Comparison of ENCODE assay signal across 9 mouse cellular contexts in genomic region chr15:101176795-101177691, GRCm38 (mm10). TPM values are rescaled to one million over a fixed set of nuclear protein-coding genes. Genes with fewer than 3 reads are reported as not detected.
DNase-seq lines count a peak whose midpoint lies in the region; ATAC-seq lines count a peak whose summit lies in the region.
"Had no signal": no experiment of that assay in that cellular context is flagged by ENCODE, and none has a peak within 500 bp of the region (broad histone marks: within the 10 kb centered on the region; RNA-seq: fewer than 3 reads in every experiment).

No protein-coding gene starts in this region.

- no peak for ATAC-seq in heart, embryonic 13.5 days (ENCODE audit: extremely low read depth, insufficient number of reproducible peaks, low FRiP score, low TSS enrichment)
- no peak for ATAC-seq in heart, embryonic 15.5 days (replicated peaks; ENCODE audit: insufficient number of reproducible peaks, insufficient read depth, low FRiP score, low read depth)
- peak; percentile 18 for ATAC-seq in megakaryocyte progenitor cell, adult 5-6 weeks (replicated peaks; ENCODE audit: poor library complexity)
- ATAC-seq: Patski had no signal

- H3K9me3 ChIP-seq in heart, embryonic 13.5 days = no peaks in the 10 kb centered on the region
- no peaks in the 10 kb centered on the region for H3K9me3 ChIP-seq in heart, embryonic 15.5 days (replicated peaks)

- H3K4me1 ChIP-seq in heart, embryonic 13.5 days = peaks cover 78% of the 10 kb centered on the region
- peaks cover 64% of the 10 kb centered on the region for H3K4me1 ChIP-seq in heart, embryonic 15.5 days (replicated peaks)

- H3K27me3 ChIP-seq in heart, embryonic 13.5 days (replicated peaks) = no peaks in the 10 kb centered on the region
- no peaks in the 10 kb centered on the region for H3K27me3 ChIP-seq in heart, embryonic 15.5 days
- H3K27me3 ChIP-seq: Patski had no signal

- H3K4me2 ChIP-seq in heart, embryonic 13.5 days = peak overlapping the region; percentile 94
- H3K4me2 ChIP-seq in heart, embryonic 15.5 days = peak overlapping the region; percentile 86

- intact Hi-C loops in heart, postnatal 14 days (cut with DNase I) = no loop called here

- H3K9ac ChIP-seq in heart, embryonic 13.5 days = peak overlapping the region; percentile 98
- peak overlapping the region; percentile 24 for H3K9ac ChIP-seq in heart, embryonic 15.5 days

- H3K36me3 ChIP-seq in heart, embryonic 13.5 days = no peaks in the 10 kb centered on the region
- H3K36me3 ChIP-seq in heart, embryonic 15.5 days = no peaks in the 10 kb centered on the region

- H3K4me3 ChIP-seq in heart, embryonic 13.5 days = peak overlapping the region; percentile 90
- H3K4me3 ChIP-seq in heart, embryonic 15.5 days = peak overlapping the region; percentile 16

- peak overlapping the region; percentile 93 for H3K27ac ChIP-seq in heart, embryonic 13.5 days (replicated peaks)
- H3K27ac ChIP-seq in heart, embryonic 15.5 days = peak overlapping the region; percentile 90

- 26% methylated on average over 8 of the region's 8 CpGs for WGBS in heart, embryonic 13.5 days
- WGBS in heart, embryonic 15.5 days = 25% methylated on average over 8 of the region's 8 CpGs

- DNase-seq in heart, postnatal 14 days = no peak
- DNase-seq in brain, adult 2 months (ENCODE audit: low read depth, low spot score) = peak; percentile 69
- DNase-seq in T-cell, adult 2 months (ENCODE audit: low spot score) = no peak
- no peak for DNase-seq in urinary bladder, postnatal 4 days (ENCODE audit: low spot score in 2 of 2)
- no peak for DNase-seq in left cerebral cortex, adult 18-20 months (ENCODE audit: low spot score in 2 of 2)

RNA-seq across cellular contexts. Expression of gene Acvr1b, which starts 3.2 kb away (rescaled TPM):
- 5.4 and 6.0 TPM in 2 replicates for polyA plus RNA-seq in heart, embryonic 13.5 days (2015; fragmentation: Nextera tagmentation; extraction: Ambion mirVana)
- 10 to 100 TPM; 14.5 to 14.7 TPM for total RNA-seq in heart, postnatal 14 days (2021)
- polyA plus RNA-seq in heart, embryonic 15.5 days (2015; fragmentation: Nextera tagmentation; extraction: Ambion mirVana) = 5.8 and 6.9 TPM in 2 replicates
- total RNA-seq in megakaryocyte progenitor cell, adult 5-6 weeks (2015) = 3.4 and 4.8 TPM in 2 replicates
- 6.4 and 10.3 TPM in 2 replicates for total RNA-seq in megakaryocyte progenitor cell, adult 5-6 weeks (2017)
- total RNA-seq in left cerebral cortex, adult 18-20 months (2021) = 100 to 1,000 TPM; 102 to 112 TPM

RNA-seq across cellular contexts. Expression of gene Grasp, which starts 46.9 kb away (rescaled TPM):
- polyA plus RNA-seq in heart, embryonic 13.5 days (2015; fragmentation: Nextera tagmentation; extraction: Ambion mirVana) = 3.8 and 4.4 TPM in 2 replicates
- total RNA-seq in heart, postnatal 14 days (2021) = 10 to 100 TPM; 12.9 to 14.0 TPM
- 3.3 and 5.0 TPM in 2 replicates for polyA plus RNA-seq in heart, embryonic 15.5 days (2015; fragmentation: Nextera tagmentation; extraction: Ambion mirVana)
- total RNA-seq in megakaryocyte progenitor cell, adult 5-6 weeks (2015) = 0.98 and 1.1 TPM in 2 replicates
- total RNA-seq in megakaryocyte progenitor cell, adult 5-6 weeks (2017) = 1.00 and 1.1 TPM in 2 replicates
- total RNA-seq in left cerebral cortex, adult 18-20 months (2021) = 100 to 1,000 TPM in 1 of 2 experiments, 10 to 100 TPM in 1; 77.7 to 111 TPM

RNA-seq across cellular contexts. Expression of gene Acvrl1, which starts 48.7 kb away (rescaled TPM):
- 7.0 and 7.4 TPM in 2 replicates for polyA plus RNA-seq in heart, embryonic 13.5 days (2015; fragmentation: Nextera tagmentation; extraction: Ambion mirVana)
- 10 to 100 TPM; 28.5 to 31.5 TPM for total RNA-seq in heart, postnatal 14 days (2021)
- polyA plus RNA-seq in heart, embryonic 15.5 days (2015; fragmentation: Nextera tagmentation; extraction: Ambion mirVana) = 13.1 and 17.1 TPM in 2 replicates
- total RNA-seq in megakaryocyte progenitor cell, adult 5-6 weeks (2015) = 0.27 and 1.1 TPM in 2 replicates
- 1.6 and 1.7 TPM in 2 replicates for total RNA-seq in megakaryocyte progenitor cell, adult 5-6 weeks (2017)
- total RNA-seq in left cerebral cortex, adult 18-20 months (2021) = 10 to 100 TPM; 12.1 to 14.2 TPM
- polyA plus RNA-seq: Patski had no signal

Comparison
In these comparisons a context has a peak if more than half of its experiments do, and no peak if none do; other contexts are left out.
1. RNA of gene Acvr1b, which starts 3.2 kb away (total RNA-seq): 102 to 112 TPM in left cerebral cortex, adult 18-20 months; 14.5 to 14.7 TPM in heart, postnatal 14 days and 3.4 to 10.3 TPM in megakaryocyte progenitor cell, adult 5-6 weeks; every median in the first group is over 4 times any median in the second.
2. RNA of gene Grasp, which starts 46.9 kb away (total RNA-seq): 77.7 to 111 TPM in left cerebral cortex, adult 18-20 months and 12.9 to 14.0 TPM in heart, postnatal 14 days; 0.98 to 1.1 TPM in megakaryocyte progenitor cell, adult 5-6 weeks; every median in the first group is over 4 times any median in the second.
3. RNA of gene Acvrl1, which starts 48.7 kb away (total RNA-seq): 28.5 to 31.5 TPM in heart, postnatal 14 days and 12.1 to 14.2 TPM in left cerebral cortex, adult 18-20 months; 0.27 to 1.7 TPM in megakaryocyte progenitor cell, adult 5-6 weeks; every median in the first group is over 4 times any median in the second.